Mouse (Mus musculus): ENCODE measurements around the gene Slc22a17. TPM values are rescaled to one million over a fixed set of nuclear protein-coding genes. Genes with fewer than 3 reads are reported as not detected.

Slc22a17 gene
- polyA plus RNA-seq, 1 experiment, result 0.27 TPM

DNA sequence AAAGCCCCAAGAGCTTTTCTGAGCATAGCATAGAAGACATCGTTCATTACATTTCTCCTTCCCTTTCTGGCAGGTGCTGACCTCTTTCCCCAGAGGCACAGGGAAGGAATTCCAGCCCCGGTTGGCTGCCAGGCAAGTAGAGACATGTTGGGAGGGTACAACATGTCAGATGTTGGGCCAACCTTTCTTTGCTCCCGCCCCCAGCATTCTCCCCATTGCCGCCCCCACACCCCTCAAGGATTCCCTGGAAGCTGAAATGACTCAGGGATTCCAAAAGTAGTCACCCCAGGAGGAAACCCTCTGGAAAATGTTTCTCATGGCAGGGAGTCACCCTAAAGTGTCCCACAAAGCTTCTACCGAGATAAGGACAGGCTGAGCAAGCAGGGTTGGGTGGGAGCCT is 16.9 kb upstream of the Slc22a17 start:
- no peak overlapping the region for H3K4me3 ChIP-seq (ENCODE audit: insufficient read depth, poor library complexity, severe bottlenecking)
- H3K79me3 ChIP-seq (ENCODE audit: low read depth), result no peaks in the 10 kb centered on the region
- no peak overlapping the region for H3ac ChIP-seq (ENCODE audit: control insufficient read depth, insufficient read length, low read depth)
- peaks cover 37% of the 10 kb centered on the region for H3K27me3 ChIP-seq (ENCODE audit: control insufficient read depth, insufficient read depth, insufficient read length)
- H3K79me2 ChIP-seq (ENCODE audit: control insufficient read depth, insufficient read depth), result no peaks in the 10 kb centered on the region
- TF ChIP-seq MYOG (IDR thresholded peaks at IDR 0.05; ENCODE audit: control insufficient read depth, extremely low read depth, insufficient read length), result no peak
- TF ChIP-seq MYOD1 (IDR thresholded peaks at IDR 0.05; ENCODE audit: control insufficient read depth, insufficient read length, low read depth), result no peak
- TF ChIP-seq FOSL1 (IDR thresholded peaks at IDR 0.05; ENCODE audit: insufficient read depth, low read length, poor library complexity, severe bottlenecking), result no peak
- TF ChIP-seq CEBPB (IDR thresholded peaks at IDR 0.05; ENCODE audit: low read depth), result no peak
- TF ChIP-seq MAX (IDR thresholded peaks at IDR 0.05), result no peak
- TF ChIP-seq CTCF (IDR thresholded peaks at IDR 0.05; ENCODE audit: control insufficient read depth, insufficient read depth, insufficient read length), result no peak
- no peak for TF ChIP-seq USF1 (IDR thresholded peaks at IDR 0.05; ENCODE audit: low read depth)
- H3K36me3 ChIP-seq (ENCODE audit: control insufficient read depth, insufficient read depth), result no peaks in the 10 kb centered on the region

DNA sequence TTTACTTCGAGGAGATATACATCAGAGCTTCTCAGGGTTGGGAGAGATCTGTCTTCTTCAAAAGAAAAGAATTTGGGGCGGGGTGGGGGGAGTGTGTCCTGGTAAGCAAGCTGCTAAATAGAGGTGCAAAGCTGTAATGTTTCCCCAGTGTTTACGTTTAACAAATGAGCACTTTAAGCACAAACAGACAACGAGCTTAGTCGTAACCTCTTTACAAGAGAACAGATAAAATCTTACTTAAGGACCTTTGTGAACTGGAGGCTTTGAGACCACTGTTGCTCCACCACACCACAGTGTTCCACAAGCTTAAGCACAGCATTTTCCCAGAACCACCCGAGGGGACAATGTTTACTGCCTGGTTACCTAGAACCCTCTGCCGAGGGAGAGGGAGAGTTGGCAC is 14.4 kb upstream of the Slc22a17 start:
- H3ac ChIP-seq (ENCODE audit: control insufficient read depth, insufficient read length, low read depth), result no peak overlapping the region
- no peak overlapping the region for H3K4me3 ChIP-seq (ENCODE audit: insufficient read depth, poor library complexity, severe bottlenecking)
- H3K79me2 ChIP-seq (ENCODE audit: control insufficient read depth, insufficient read depth), result no peaks in the 10 kb centered on the region
- H3K27me3 ChIP-seq (ENCODE audit: control insufficient read depth, insufficient read depth, insufficient read length), result peaks cover 39% of the 10 kb centered on the region
- no peaks in the 10 kb centered on the region for H3K79me3 ChIP-seq (ENCODE audit: low read depth)
- TF ChIP-seq USF1 (IDR thresholded peaks at IDR 0.05; ENCODE audit: low read depth) (no peak), MAX (IDR thresholded peaks at IDR 0.05) (no peak), MYOG (IDR thresholded peaks at IDR 0.05; ENCODE audit: control insufficient read depth, extremely low read depth, insufficient read length) (no peak), MYOD1 (IDR thresholded peaks at IDR 0.05; ENCODE audit: control insufficient read depth, insufficient read length, low read depth) (no peak), FOSL1 (IDR thresholded peaks at IDR 0.05; ENCODE audit: insufficient read depth, low read length, poor library complexity, severe bottlenecking) (no peak), CEBPB (IDR thresholded peaks at IDR 0.05; ENCODE audit: low read depth) (no peak), CTCF (IDR thresholded peaks at IDR 0.05; ENCODE audit: control insufficient read depth, insufficient read depth, insufficient read length) (no peak)
- H3K36me3 ChIP-seq (ENCODE audit: control insufficient read depth, insufficient read depth), result no peaks in the 10 kb centered on the region

DNA sequence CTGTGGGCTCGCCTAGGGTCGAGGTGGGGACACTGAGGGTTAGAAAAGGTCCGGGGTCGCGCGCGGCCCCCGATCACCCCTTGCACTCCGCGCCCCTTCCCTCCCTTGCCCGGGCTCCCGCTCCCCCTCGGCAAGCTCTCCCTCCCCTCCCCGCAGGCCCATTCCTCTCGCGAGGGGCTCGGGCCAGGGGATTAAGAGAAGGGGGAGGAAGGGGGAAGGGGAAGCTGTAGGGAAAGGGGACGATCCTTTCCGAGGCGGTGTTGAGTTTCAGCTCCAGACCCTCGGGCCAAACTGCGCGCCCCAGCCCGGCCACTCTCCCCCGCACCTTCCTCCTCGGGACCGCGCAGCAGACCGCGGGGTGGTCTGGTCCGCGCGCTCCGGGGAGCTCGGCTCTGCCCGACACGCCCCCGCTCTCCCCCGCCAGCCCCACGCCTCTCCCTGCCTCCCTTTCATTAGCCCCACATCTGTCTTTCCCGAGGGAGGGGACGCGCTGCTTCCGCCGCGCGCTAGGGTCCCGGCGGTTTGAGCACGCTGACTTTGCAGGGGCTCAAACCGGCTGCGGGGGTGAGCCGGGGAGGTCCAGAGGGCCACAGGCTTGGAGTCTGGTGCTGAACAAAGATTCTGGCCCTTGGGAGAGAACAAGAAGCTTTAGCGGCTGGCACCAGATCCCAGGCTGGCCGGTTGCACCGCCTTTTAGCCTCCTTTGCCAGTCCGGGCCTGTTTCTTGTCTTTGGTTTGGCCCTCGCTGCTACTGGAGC is 13.6 kb upstream of the Slc22a17 start:
- Histone ChIP-seq H3K4me3 (ENCODE audit: insufficient read depth, poor library complexity, severe bottlenecking) (no peak overlapping the region), H3K27me3 (ENCODE audit: control insufficient read depth, insufficient read depth, insufficient read length) (peaks cover 39% of the 10 kb centered on the region), H3K79me2 (ENCODE audit: control insufficient read depth, insufficient read depth) (no peaks in the 10 kb centered on the region), H3K79me3 (ENCODE audit: low read depth) (no peaks in the 10 kb centered on the region), H3ac (ENCODE audit: control insufficient read depth, insufficient read length, low read depth) (no peak overlapping the region), H3K36me3 (ENCODE audit: control insufficient read depth, insufficient read depth) (no peaks in the 10 kb centered on the region)
- TF ChIP-seq MYOG (IDR thresholded peaks at IDR 0.05; ENCODE audit: control insufficient read depth, extremely low read depth, insufficient read length) (no peak), FOSL1 (IDR thresholded peaks at IDR 0.05; ENCODE audit: insufficient read depth, low read length, poor library complexity, severe bottlenecking) (no peak), MYOD1 (IDR thresholded peaks at IDR 0.05; ENCODE audit: control insufficient read depth, insufficient read length, low read depth) (no peak), MAX (IDR thresholded peaks at IDR 0.05) (no peak), CEBPB (IDR thresholded peaks at IDR 0.05; ENCODE audit: low read depth) (no peak), CTCF (IDR thresholded peaks at IDR 0.05; ENCODE audit: control insufficient read depth, insufficient read depth, insufficient read length) (no peak), USF1 (IDR thresholded peaks at IDR 0.05; ENCODE audit: low read depth) (no peak)

DNA sequence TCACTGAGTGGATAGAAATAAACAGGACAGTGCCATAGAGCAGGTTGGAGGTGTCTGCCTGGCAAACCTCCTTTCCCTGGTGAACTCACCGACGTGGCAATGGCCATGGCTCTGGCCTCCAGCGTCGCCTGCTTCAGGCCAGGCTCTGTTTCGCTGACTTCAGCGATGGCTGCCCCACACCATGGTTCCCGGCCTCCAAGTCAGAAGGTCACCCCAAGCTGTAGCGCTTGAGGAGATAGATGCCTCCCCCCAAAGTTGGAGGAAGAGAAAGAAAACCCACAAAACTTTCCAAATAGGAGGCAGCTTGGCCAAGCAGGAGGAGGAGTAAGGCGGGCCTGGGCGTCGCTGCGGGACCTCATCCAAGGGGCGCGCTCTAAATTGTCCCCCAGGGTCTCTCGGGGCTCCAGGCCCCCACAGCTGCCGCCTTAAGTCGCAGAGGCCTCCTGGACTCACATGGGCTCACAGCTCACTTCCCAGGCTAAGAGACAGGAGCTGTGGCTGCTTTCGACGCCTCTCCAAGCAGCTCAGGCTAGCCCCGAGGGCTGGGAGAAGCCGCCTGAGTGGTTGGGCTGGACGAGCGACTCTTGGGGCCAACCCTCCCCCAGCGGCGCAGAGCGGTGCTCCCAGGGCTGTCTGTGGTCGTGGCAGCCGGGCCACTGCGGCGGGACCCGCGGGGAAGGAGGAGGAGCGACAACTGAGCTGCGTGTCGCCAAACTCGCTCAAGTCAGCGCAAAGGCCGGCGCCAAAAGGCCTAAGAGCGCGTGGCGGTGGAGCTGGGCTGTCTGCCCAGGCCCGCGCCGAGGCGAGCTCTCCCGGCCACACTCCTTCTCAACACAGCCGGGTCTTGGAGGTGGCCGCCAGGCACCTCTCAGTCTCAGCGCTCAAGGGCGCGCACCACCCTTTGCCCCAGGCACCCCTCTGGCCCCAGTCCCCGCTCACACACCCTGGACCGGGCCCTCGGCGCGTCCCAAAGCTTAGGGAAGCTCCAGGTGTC is 12.7 kb upstream of the Slc22a17 start, which contains the start of gene Efs:
Gene Efs (minus strand): TSS at position 778 of the 994 bp plus-strand sequence.
- TF ChIP-seq CTCF (IDR thresholded peaks at IDR 0.05; ENCODE audit: control insufficient read depth, insufficient read depth, insufficient read length), result no peak
- TF ChIP-seq MAX (IDR thresholded peaks at IDR 0.05), result no peak
- TF ChIP-seq MYOG (IDR thresholded peaks at IDR 0.05; ENCODE audit: control insufficient read depth, extremely low read depth, insufficient read length), result no peak
- no peak for TF ChIP-seq FOSL1 (IDR thresholded peaks at IDR 0.05; ENCODE audit: insufficient read depth, low read length, poor library complexity, severe bottlenecking)
- TF ChIP-seq USF1 (IDR thresholded peaks at IDR 0.05; ENCODE audit: low read depth), result no peak
- TF ChIP-seq MYOD1 (IDR thresholded peaks at IDR 0.05; ENCODE audit: control insufficient read depth, insufficient read length, low read depth), result no peak
- TF ChIP-seq CEBPB (IDR thresholded peaks at IDR 0.05; ENCODE audit: low read depth), result no peak
- Histone ChIP-seq H3ac (ENCODE audit: control insufficient read depth, insufficient read length, low read depth) (no peak within 1 kb of the TSS), H3K27me3 (ENCODE audit: control insufficient read depth, insufficient read depth, insufficient read length) (peaks cover 39% of the 10 kb centered on the region), H3K4me3 (ENCODE audit: insufficient read depth, poor library complexity, severe bottlenecking) (no peak within 1 kb of the TSS), H3K36me3 (ENCODE audit: control insufficient read depth, insufficient read depth) (no peaks in the 10 kb centered on the region), H3K79me3 (ENCODE audit: low read depth) (no peaks in the 10 kb centered on the region), H3K79me2 (ENCODE audit: control insufficient read depth, insufficient read depth) (no peaks in the 10 kb centered on the region)

DNA sequence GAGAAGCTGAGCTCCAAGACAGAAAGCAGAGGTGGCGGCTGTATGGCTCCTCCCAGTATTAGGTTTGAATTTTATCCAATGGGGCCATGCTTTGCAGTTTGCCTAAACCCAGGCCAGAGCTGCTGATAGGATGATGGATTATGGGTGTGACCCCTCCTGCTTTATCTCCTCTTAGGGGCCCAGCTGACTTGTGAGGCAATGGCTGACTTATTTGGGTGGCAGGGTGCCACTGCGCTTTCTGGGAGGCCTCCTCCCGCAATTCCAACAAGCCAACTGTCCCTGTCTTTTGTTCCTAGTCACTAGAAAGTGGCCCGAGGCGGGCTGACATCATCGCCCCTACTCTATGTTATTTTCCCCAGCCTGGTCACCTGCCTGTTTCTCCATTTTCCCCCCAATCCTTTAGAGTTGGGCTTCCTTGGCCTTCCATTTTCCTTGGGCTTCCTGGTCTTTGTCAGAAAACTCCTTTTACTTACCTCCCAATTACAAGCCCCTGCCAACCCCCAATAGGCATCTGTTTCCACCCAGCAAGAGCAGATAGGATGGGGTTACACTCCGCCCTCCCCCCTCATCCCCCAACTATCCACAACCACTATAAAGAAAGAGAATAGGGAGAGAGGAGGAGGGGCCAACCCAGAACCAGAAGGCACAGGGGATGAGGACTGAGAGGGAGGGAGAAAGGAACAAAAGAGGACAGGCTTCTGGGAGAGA is 11.9 kb upstream of the Slc22a17 start:
- H3K79me2 ChIP-seq (ENCODE audit: control insufficient read depth, insufficient read depth), result no peaks in the 10 kb centered on the region

More for the DNA sequence above, 11.9 kb upstream of the Slc22a17 start:
- H3K36me3 ChIP-seq (ENCODE audit: control insufficient read depth, insufficient read depth), result no peaks in the 10 kb centered on the region
- TF ChIP-seq FOSL1 (IDR thresholded peaks at IDR 0.05; ENCODE audit: insufficient read depth, low read length, poor library complexity, severe bottlenecking), result no peak
- no peak for TF ChIP-seq USF1 (IDR thresholded peaks at IDR 0.05; ENCODE audit: low read depth)
- no peak for TF ChIP-seq CEBPB (IDR thresholded peaks at IDR 0.05; ENCODE audit: low read depth)
- no peak for TF ChIP-seq MAX (IDR thresholded peaks at IDR 0.05)
- no peak for TF ChIP-seq MYOG (IDR thresholded peaks at IDR 0.05; ENCODE audit: control insufficient read depth, extremely low read depth, insufficient read length)
- TF ChIP-seq MYOD1 (IDR thresholded peaks at IDR 0.05; ENCODE audit: control insufficient read depth, insufficient read length, low read depth), result no peak
- no peak for TF ChIP-seq CTCF (IDR thresholded peaks at IDR 0.05; ENCODE audit: control insufficient read depth, insufficient read depth, insufficient read length)
- H3K79me3 ChIP-seq (ENCODE audit: low read depth), result no peaks in the 10 kb centered on the region
- H3K27me3 ChIP-seq (ENCODE audit: control insufficient read depth, insufficient read depth, insufficient read length), result peaks cover 40% of the 10 kb centered on the region
- no peak overlapping the region for H3ac ChIP-seq (ENCODE audit: control insufficient read depth, insufficient read length, low read depth)
- no peak overlapping the region for H3K4me3 ChIP-seq (ENCODE audit: insufficient read depth, poor library complexity, severe bottlenecking)
